Mouse (Mus musculus) heart, adult 11 months (tissue): Measurements from ENCODE around the gene Csn1s1.

Source experiments
- DNase-seq: peaks from one replicate; pipeline ENCODE4 v3.0.0; 2022

The Csn1s1 gene

GRCm38 (mm10) chr5:87665908-87666307 is at the start of gene Csn1s1:
Gene Csn1s1 (plus strand): TSS chr5:87666208.
- no peak for DNase-seq

- DNase-seq, result no peak
These were observed 43.3 kb upstream of the Csn1s1 start for GRCm38 (mm10) chr5:87622681-87623080.

GRCm38 (mm10) chr5:87642787-87643186 is 23.2 kb upstream of the Csn1s1 start:
- DNase-seq, result peak; percentile 37

GRCm38 (mm10) chr5:87699530-87699929 is 33.5 kb downstream of the Csn1s1 start, which contains the start of gene Csn2:
Gene Csn2 (minus strand): TSS chr5:87699630.
- DNase-seq, result no peak

- DNase-seq, result no peak
These were observed 39.9 kb downstream of the Csn1s1 start for GRCm38 (mm10) chr5:87705891-87706290.
